Mouse (Mus musculus) kidney, postnatal 10 days (tissue): ENCODE data around the gene Tbl3.

Experiments
- DNase-seq: peaks from one replicate; pipeline ENCODE4 v3.0.0; 2021; ENCODE audit warnings: mixed read lengths

Tbl3 gene

GRCm38 (mm10) chr17:24650766-24651165 is 56.7 kb downstream of the Tbl3 start:
- no peak for DNase-seq

- DNase-seq: peak; percentile 87
Observed at GRCm38 (mm10) chr17:24650070-24650616, 57.3 kb downstream of the Tbl3 start, which contains the start of gene Slc9a3r2. Gene Slc9a3r2, minus strand, starts transcription at chr17:24650327.

GRCm38 (mm10) chr17:24649581-24650069 is 57.8 kb downstream of the Tbl3 start:
- peak; percentile 82 for DNase-seq

- peak; percentile 43 for DNase-seq
Observed at GRCm38 (mm10) chr17:24648731-24649377, 58.6 kb downstream of the Tbl3 start.
